34 mouse cellular contexts compared by ENCODE assay signal in the genomic region with DNA sequence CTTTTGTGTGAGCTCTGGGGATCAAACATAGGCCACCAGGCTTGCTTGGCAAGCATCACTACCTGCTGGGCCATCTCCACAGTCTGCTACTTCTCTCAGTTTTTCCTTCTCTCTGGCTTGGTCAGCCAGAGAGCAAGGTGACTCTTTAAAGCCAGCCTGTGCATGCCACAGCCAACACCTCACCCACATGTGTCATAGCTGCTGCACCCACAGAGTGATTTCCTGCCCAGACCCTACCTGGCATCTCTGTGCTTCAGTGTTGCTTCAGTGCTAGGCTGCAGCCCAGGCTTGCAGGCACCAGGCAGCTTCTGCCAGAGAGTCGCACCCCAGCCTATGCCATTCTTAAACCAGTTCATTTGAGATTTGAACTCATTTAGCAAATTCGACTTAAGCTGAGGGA. TPM values are rescaled to one million over a fixed set of nuclear protein-coding genes. Genes with fewer than 3 reads are reported as not detected.
"Had no signal": no experiment of that assay in that cellular context is flagged by ENCODE, and none has a peak within 500 bp of the region (broad histone marks: within the 10 kb centered on the region; RNA-seq: fewer than 3 reads in every experiment).

No protein-coding gene starts in this region.

- H3K27me3 ChIP-seq: hindbrain, embryonic 13.5 days; hindbrain, embryonic 15.5 days; kidney, embryonic 15.5 days had no signal

- H3K4me1 ChIP-seq: hindbrain, embryonic 13.5 days had no signal

- ATAC-seq: hindbrain, postnatal 0 days; intestine, embryonic 16.5 days had no signal

- H3K9me3 ChIP-seq: heart, embryonic 10.5 days; heart, embryonic 12.5 days; hindbrain, embryonic 13.5 days; hindbrain, embryonic 15.5 days; kidney, embryonic 15.5 days; limb, embryonic 10.5 days; limb, embryonic 12.5 days had no signal

- DNase-seq: gastrocnemius, adult 2 months; gastrocnemius, postnatal 10 days; gastrocnemius, postnatal 25 days; heart, adult 18-20 months; heart, postnatal 10 days; heart, postnatal 36 days; kidney, adult 11 months; kidney, adult 2 months; kidney, adult 9 months; kidney, postnatal 14 days; layer of hippocampus, adult 9-11 months; layer of hippocampus, postnatal 36 days; liver had no signal

- H3K36me3 ChIP-seq: heart, embryonic 10.5 days; heart, embryonic 12.5 days; hindbrain, embryonic 13.5 days; hindbrain, embryonic 15.5 days; kidney, embryonic 15.5 days; limb, embryonic 10.5 days; limb, embryonic 12.5 days had no signal

- H3K4me3 ChIP-seq: gastrocnemius, adult 2 months; heart, embryonic 10.5 days; heart, embryonic 12.5 days; hindbrain, embryonic 13.5 days; hindbrain, embryonic 15.5 days; kidney, embryonic 15.5 days; limb, embryonic 10.5 days; limb, embryonic 12.5 days had no signal

RNA-seq across cellular contexts. Expression of gene Gcnt7, which starts 50.9 kb away (rescaled TPM):
- total RNA-seq: gastrocnemius, adult 2 months; gastrocnemius, postnatal 10 days; gastrocnemius, postnatal 25 days; gastrocnemius, postnatal 4 days; granulocyte monocyte progenitor cell, adult 5-6 weeks; heart, adult 18-20 months; heart, adult 8-10 months; heart, postnatal 10 days; heart, postnatal 36 days; hindbrain, postnatal 0 days; layer of hippocampus, adult 18-20 months; layer of hippocampus, adult 8-10 months; layer of hippocampus, postnatal 14 days; layer of hippocampus, postnatal 36 days; left cerebral cortex, adult 18-20 months; left cerebral cortex, adult 8-10 months; left cerebral cortex, postnatal 10 days; left cerebral cortex, postnatal 25 days had no signal
- polyA plus RNA-seq: frontal cortex, adult 2 months; kidney, adult 2 months; large intestine, adult 2 months had no signal
